Mouse (Mus musculus): Measurements from ENCODE around the gene Reln. TPM values are rescaled to one million over a fixed set of nuclear protein-coding genes. Genes with fewer than 3 reads are reported as not detected.

The Reln gene
- polyA plus RNA-seq, 1 experiment from 2014 or later, result 33.6 TPM

GRCm38 (mm10) chr5:21961796-21962195 is 382.7 kb downstream of the Reln start:
- no peaks in the 10 kb centered on the region for H3K4me1 ChIP-seq
- no peak overlapping the region for H3K4me2 ChIP-seq
- no peaks in the 10 kb centered on the region for H3K36me3 ChIP-seq (ENCODE audit: poor library complexity, severe bottlenecking)
- H3K27ac ChIP-seq, result no peak overlapping the region
- 94% methylated on average over 1 of the region's 1 CpGs for WGBS
- no peak overlapping the region for H3K4me3 ChIP-seq
- no peaks in the 10 kb centered on the region for H3K27me3 ChIP-seq
- ATAC-seq, result no peak
- no peaks in the 10 kb centered on the region for H3K9me3 ChIP-seq (replicated peaks)
- H3K9ac ChIP-seq, result no peak overlapping the region

GRCm38 (mm10) chr5:21960151-21960550 is 384.4 kb downstream of the Reln start:
- 63% methylated on average over 14 of the region's 14 CpGs for WGBS
- Histone ChIP-seq H3K36me3 (ENCODE audit: poor library complexity, severe bottlenecking) (no peaks in the 10 kb centered on the region), H3K27ac (no peak overlapping the region), H3K4me3 (no peak overlapping the region), H3K27me3 (no peaks in the 10 kb centered on the region), H3K4me2 (no peak overlapping the region), H3K9ac (no peak overlapping the region), H3K9me3 (replicated peaks) (no peaks in the 10 kb centered on the region), H3K4me1 (no peaks in the 10 kb centered on the region)
- no peak for ATAC-seq

- Histone ChIP-seq H3K27me3 (no peaks in the 10 kb centered on the region), H3K9ac (no peak overlapping the region)
- 62% methylated on average over 4 of the region's 4 CpGs for WGBS
Observed at GRCm38 (mm10) chr5:21957586-21957985, 386.9 kb downstream of the Reln start.

GRCm38 (mm10) chr5:21957061-21957460 is 387.4 kb downstream of the Reln start:
- no peak for ATAC-seq
- WGBS, result 73% methylated on average over 4 of the region's 4 CpGs
- Histone ChIP-seq H3K9ac (no peak overlapping the region), H3K4me1 (no peaks in the 10 kb centered on the region), H3K27ac (no peak overlapping the region), H3K36me3 (ENCODE audit: poor library complexity, severe bottlenecking) (no peaks in the 10 kb centered on the region), H3K9me3 (replicated peaks) (no peaks in the 10 kb centered on the region), H3K4me3 (no peak overlapping the region), H3K4me2 (no peak overlapping the region), H3K27me3 (no peaks in the 10 kb centered on the region)

More at GRCm38 (mm10) chr5:21957586-21957985, 386.9 kb downstream of the Reln start:
- Histone ChIP-seq H3K4me2 (no peak overlapping the region), H3K27ac (no peak overlapping the region), H3K4me1 (no peaks in the 10 kb centered on the region), H3K36me3 (ENCODE audit: poor library complexity, severe bottlenecking) (no peaks in the 10 kb centered on the region), H3K9me3 (replicated peaks) (no peaks in the 10 kb centered on the region), H3K4me3 (no peak overlapping the region)
- no peak for ATAC-seq

GRCm38 (mm10) chr5:21949507-21949897 is 395.0 kb downstream of the Reln start:
- peak overlapping the region; percentile 32 for H3K27ac ChIP-seq
- H3K4me1 ChIP-seq, result peaks cover 16% of the 10 kb centered on the region
- no peaks in the 10 kb centered on the region for H3K9me3 ChIP-seq (replicated peaks)
- H3K27me3 ChIP-seq, result no peaks in the 10 kb centered on the region
- no peaks in the 10 kb centered on the region for H3K36me3 ChIP-seq (ENCODE audit: poor library complexity, severe bottlenecking)
- H3K4me3 ChIP-seq, result no peak overlapping the region
- no peak overlapping the region for H3K4me2 ChIP-seq
- 45% methylated on average over 7 of the region's 7 CpGs for WGBS
- no peak overlapping the region for H3K9ac ChIP-seq
- peak; percentile 55 for ATAC-seq

- Histone ChIP-seq H3K4me1 (peaks cover 16% of the 10 kb centered on the region), H3K27ac (peak overlapping the region; percentile 32), H3K27me3 (no peaks in the 10 kb centered on the region), H3K9me3 (replicated peaks) (no peaks in the 10 kb centered on the region), H3K4me3 (no peak overlapping the region), H3K4me2 (no peak overlapping the region), H3K36me3 (ENCODE audit: poor library complexity, severe bottlenecking) (no peaks in the 10 kb centered on the region), H3K9ac (no peak overlapping the region)
- peak; percentile 75 for ATAC-seq
- WGBS, result 50% methylated on average over 11 of the region's 11 CpGs
Observed at GRCm38 (mm10) chr5:21948736-21949506, 395.6 kb downstream of the Reln start.

GRCm38 (mm10) chr5:21947610-21948381 is 396.7 kb downstream of the Reln start:
- no peaks in the 10 kb centered on the region for H3K27me3 ChIP-seq
- peaks cover 16% of the 10 kb centered on the region for H3K4me1 ChIP-seq
- H3K27ac ChIP-seq, result no peak overlapping the region
- H3K9ac ChIP-seq, result no peak overlapping the region
- no peaks in the 10 kb centered on the region for H3K36me3 ChIP-seq (ENCODE audit: poor library complexity, severe bottlenecking)
- 67% methylated on average over 9 of the region's 9 CpGs for WGBS
- H3K9me3 ChIP-seq (replicated peaks), result no peaks in the 10 kb centered on the region
- peak; percentile 76 for ATAC-seq
- H3K4me2 ChIP-seq, result no peak overlapping the region
- H3K4me3 ChIP-seq, result no peak overlapping the region

- Histone ChIP-seq H3K27me3 (no peaks in the 10 kb centered on the region), H3K9me3 (replicated peaks) (no peaks in the 10 kb centered on the region), H3K27ac (no peak overlapping the region), H3K4me2 (no peak overlapping the region), H3K4me1 (peaks cover 15% of the 10 kb centered on the region), H3K36me3 (ENCODE audit: poor library complexity, severe bottlenecking) (no peaks in the 10 kb centered on the region), H3K4me3 (no peak overlapping the region), H3K9ac (no peak overlapping the region)
- WGBS, result 97% methylated on average over 1 of the region's 1 CpGs
- ATAC-seq, result no peak
Observed at GRCm38 (mm10) chr5:21944579-21944978, 399.9 kb downstream of the Reln start.

- no peak overlapping the region for H3K4me2 ChIP-seq
- H3K4me1 ChIP-seq, result 0 out of 2 replicates have a peak, but pooled peaks cover 9% of the 10 kb centered on the region
- H3K9me3 ChIP-seq (replicated peaks), result no peaks in the 10 kb centered on the region
- H3K27ac ChIP-seq, result no peak overlapping the region
- WGBS, result 90% methylated on average over 9 of the region's 9 CpGs
- H3K27me3 ChIP-seq, result no peaks in the 10 kb centered on the region
- no peak overlapping the region for H3K4me3 ChIP-seq
- H3K9ac ChIP-seq, result no peak overlapping the region
- no peak for ATAC-seq
- H3K36me3 ChIP-seq (ENCODE audit: poor library complexity, severe bottlenecking), result no peaks in the 10 kb centered on the region
Observed at GRCm38 (mm10) chr5:21939405-21939804, 405.1 kb downstream of the Reln start.

GRCm38 (mm10) chr5:21938138-21938537 is 406.4 kb downstream of the Reln start:
- Histone ChIP-seq H3K36me3 (ENCODE audit: poor library complexity, severe bottlenecking) (no peaks in the 10 kb centered on the region), H3K9me3 (replicated peaks) (no peaks in the 10 kb centered on the region), H3K27ac (no peak overlapping the region), H3K9ac (no peak overlapping the region), H3K4me3 (no peak overlapping the region), H3K4me1 (0 out of 2 replicates have a peak, but pooled peaks cover 9% of the 10 kb centered on the region), H3K27me3 (no peaks in the 10 kb centered on the region), H3K4me2 (no peak overlapping the region)
- ATAC-seq, result no peak
- WGBS, result 82% methylated on average over 5 of the region's 5 CpGs

- Histone ChIP-seq H3K4me3 (no peak overlapping the region), H3K9ac (no peak overlapping the region), H3K27me3 (no peaks in the 10 kb centered on the region), H3K9me3 (replicated peaks) (no peaks in the 10 kb centered on the region), H3K4me1 (0 out of 2 replicates have a peak, but pooled peaks cover 9% of the 10 kb centered on the region), H3K4me2 (no peak overlapping the region), H3K27ac (no peak overlapping the region), H3K36me3 (ENCODE audit: poor library complexity, severe bottlenecking) (no peaks in the 10 kb centered on the region)
- WGBS, result 95% methylated on average over 2 of the region's 2 CpGs
- ATAC-seq, result no peak
Observed at GRCm38 (mm10) chr5:21936627-21937026, 407.9 kb downstream of the Reln start.

GRCm38 (mm10) chr5:21936096-21936495 is 408.4 kb downstream of the Reln start:
- no peak for ATAC-seq
- no peak overlapping the region for H3K4me3 ChIP-seq
- no peak overlapping the region for H3K9ac ChIP-seq
- no peaks in the 10 kb centered on the region for H3K36me3 ChIP-seq (ENCODE audit: poor library complexity, severe bottlenecking)
- 0 out of 2 replicates have a peak, but pooled peaks cover 9% of the 10 kb centered on the region for H3K4me1 ChIP-seq
- 93% methylated on average over 5 of the region's 5 CpGs for WGBS
- no peaks in the 10 kb centered on the region for H3K27me3 ChIP-seq
- H3K9me3 ChIP-seq (replicated peaks), result no peaks in the 10 kb centered on the region
- H3K4me2 ChIP-seq, result no peak overlapping the region
- no peak overlapping the region for H3K27ac ChIP-seq

Measured in forebrain, embryonic 13.5 days (tissue).